8 mouse cellular contexts compared by ENCODE assay signal in the genomic region with DNA sequence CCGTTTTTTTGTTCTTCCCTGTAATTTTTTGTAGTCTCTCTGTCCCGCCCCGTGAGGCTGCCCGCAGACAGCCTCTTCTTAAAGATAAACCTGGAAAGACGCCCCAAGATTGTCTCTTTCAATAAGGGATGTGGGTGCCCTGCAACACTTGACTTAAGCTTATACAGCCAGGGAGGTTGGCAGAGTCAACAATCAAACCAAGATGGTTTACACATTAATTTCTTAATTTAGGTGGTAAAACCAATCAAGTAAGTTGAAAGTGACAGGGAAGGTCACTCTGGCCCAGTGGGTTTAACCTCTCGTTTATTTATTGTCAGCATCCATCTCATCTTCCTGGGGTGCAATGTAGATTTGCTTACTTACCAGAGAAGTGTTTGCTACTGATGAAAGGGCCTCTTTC. TPM values are rescaled to one million over a fixed set of nuclear protein-coding genes. Genes with fewer than 3 reads are reported as not detected.
DNase-seq lines count a peak whose midpoint lies in the region; ATAC-seq lines count a peak whose summit lies in the region.

No protein-coding gene starts in this region.

- H3K4me2 ChIP-seq in limb, embryonic 15.5 days, result peak overlapping the region; percentile 74

- no peak overlapping the region; the same call in 1 of the 2 replicates for H3K27ac ChIP-seq in limb, embryonic 15.5 days

- peaks cover 13% of the 10 kb centered on the region for H3K36me3 ChIP-seq in limb, embryonic 15.5 days

- H3K27me3 ChIP-seq in limb, embryonic 15.5 days, result no peaks in the 10 kb centered on the region

- no peaks in the 10 kb centered on the region for H3K9me3 ChIP-seq in limb, embryonic 15.5 days

- peaks cover 14% of the 10 kb centered on the region for H3K4me1 ChIP-seq in limb, embryonic 15.5 days

- peak overlapping the region; percentile 75 for H3K9ac ChIP-seq in limb, embryonic 15.5 days

- DNase-seq in cerebellum, adult 9-10 months, result peak; percentile 59
- DNase-seq in cerebellum, adult 9-11 months, result no peak
- DNase-seq in thymus, postnatal 4 days, result peak; percentile 15
- no peak for DNase-seq in thymus, adult 18-20 months
- DNase-seq in ovary, adult 18-20 months (ENCODE audit: low spot score), result no peak
- DNase-seq in thymus, postnatal 10 days (ENCODE audit: low spot score in 2 of 2), result no peak
- no peak for DNase-seq in cerebellum, adult 8-10 months

- ATAC-seq in limb, embryonic 15.5 days (ENCODE audit: insufficient number of reproducible peaks, low FRiP score, low TSS enrichment, low read depth), result no peak

- H3K4me3 ChIP-seq in limb, embryonic 15.5 days, result peak overlapping the region; percentile 89

- 2% methylated on average over 6 of the region's 6 CpGs for WGBS in limb, embryonic 15.5 days

RNA-seq across cellular contexts. Expression of gene Tmco3, which starts 0.7 kb away (rescaled TPM):
- 44.4 and 47.7 TPM in 2 replicates for polyA plus RNA-seq in limb, embryonic 15.5 days (2015; fragmentation: Nextera tagmentation; extraction: Ambion mirVana)

RNA-seq across cellular contexts. Expression of gene Dcun1d2, which starts 0.7 kb away (rescaled TPM):
- 29.7 and 32.0 TPM in 2 replicates for polyA plus RNA-seq in limb, embryonic 15.5 days (2015; fragmentation: Nextera tagmentation; extraction: Ambion mirVana)

RNA-seq across cellular contexts. Expression of gene Adprhl1, which starts 34.7 kb away (rescaled TPM):
- 5.0 and 17.3 TPM in 2 replicates for polyA plus RNA-seq in limb, embryonic 15.5 days (2015; fragmentation: Nextera tagmentation; extraction: Ambion mirVana)

RNA-seq across cellular contexts. Expression of gene Tfdp1, which starts 49.9 kb away (rescaled TPM):
- polyA plus RNA-seq in limb, embryonic 15.5 days (2015; fragmentation: Nextera tagmentation; extraction: Ambion mirVana), result 143 and 160 TPM in 2 replicates

Comparison
In these comparisons a context has a peak if more than half of its experiments do, and no peak if none do; other contexts are left out.
1. DNase-seq: peak in cerebellum, adult 9-10 months (single experiment) and thymus, postnatal 4 days (single experiment); none in cerebellum, adult 9-11 months (single experiment), thymus, adult 18-20 months (0 of 2), ovary, adult 18-20 months (single experiment), thymus, postnatal 10 days (0 of 2) and cerebellum, adult 8-10 months (single experiment).